Mouse (Mus musculus) layer of hippocampus, adult 18-20 months (tissue): Measurements from ENCODE around the gene Olfr1178. TPM values are rescaled to one million over a fixed set of nuclear protein-coding genes. Genes with fewer than 3 reads are reported as not detected.

Experiments used
- DNase-seq, 2 experiments: peaks; one replicate each; pipeline ENCODE4 v3.0.0; 2022; ENCODE audit warnings: low spot score in 2 of 2
- long read RNA-seq: library from polyadenylated mRNA; stranded (forward); transcript quantifications from one replicate; pipeline ENCODE4 v2.0.0, GENCODE M21; 2021
- total RNA-seq, 2 experiments: library from RNA; stranded (reverse); gene quantifications; 2 replicates each; pipeline ENCODE4 v1.2.3; 2021

Olfr1178 gene
- not detected for total RNA-seq
- long read RNA-seq, result 0 reads

DNA sequence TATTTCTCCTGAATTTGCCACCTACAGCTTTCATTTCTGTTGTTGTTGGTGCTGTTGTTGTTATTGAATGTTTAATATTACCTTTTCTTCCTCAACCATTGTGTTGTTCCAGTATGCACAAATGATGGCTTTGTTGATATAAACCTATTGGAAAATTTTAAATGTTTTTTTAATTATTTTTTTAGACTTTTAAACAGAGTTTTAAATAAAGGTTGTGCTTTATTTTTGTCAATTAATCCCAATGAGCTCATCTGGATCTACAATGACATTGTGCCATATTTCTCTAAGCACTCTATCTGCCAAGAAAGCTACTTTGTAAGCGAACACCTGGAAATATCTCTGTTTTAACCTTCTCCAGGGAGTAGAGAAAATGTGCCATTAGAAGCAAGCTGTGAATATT is at the start of gene Olfr1178:
Gene Olfr1178, plus strand, starts transcription at position 301 of the 400 bp plus-strand sequence.
- DNase-seq, result no peak

DNA sequence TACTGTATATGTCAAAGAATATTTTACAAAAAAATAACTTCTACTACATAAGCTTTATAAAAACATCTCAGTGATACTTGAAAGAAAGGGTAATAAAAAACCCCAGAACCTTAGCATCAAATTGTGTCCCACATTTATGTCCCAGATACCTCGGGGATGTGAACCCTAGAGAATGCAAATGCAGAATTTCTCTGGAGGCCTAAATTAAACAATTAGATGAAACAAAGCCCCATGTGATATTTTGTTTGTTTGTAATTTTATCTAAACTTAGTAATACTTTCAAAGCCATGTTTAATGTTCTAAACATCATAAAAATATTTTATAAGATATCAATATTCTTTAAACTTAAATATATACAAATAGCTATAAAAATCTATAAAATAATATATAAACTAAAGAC is 40.5 kb upstream of the Olfr1178 start, which contains the start of gene Olfr1177-ps:
Gene Olfr1177-ps, minus strand, starts transcription at position 101 of the 400 bp plus-strand sequence.
- DNase-seq, result no peak

DNA sequence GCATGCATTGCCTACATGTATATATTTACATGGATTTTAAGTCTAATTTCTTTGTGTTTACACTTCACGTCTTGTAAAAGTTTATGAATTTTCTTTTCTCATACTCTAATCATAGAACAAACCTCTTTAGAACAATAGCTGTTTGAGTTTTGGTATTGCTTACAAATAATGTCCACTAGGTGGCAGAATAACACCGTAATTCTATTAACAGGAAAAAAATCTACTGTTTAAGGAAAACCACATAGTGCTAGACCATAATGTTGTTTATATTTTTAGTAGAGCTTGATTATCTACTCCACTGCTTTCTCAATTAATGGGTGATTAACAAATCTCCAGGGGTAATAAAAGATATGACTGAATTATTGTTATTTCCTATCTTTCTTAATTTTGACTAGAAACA is 30.6 kb upstream of the Olfr1178 start:
- DNase-seq, result peak in 1 of 2 experiments; percentile 23

DNA sequence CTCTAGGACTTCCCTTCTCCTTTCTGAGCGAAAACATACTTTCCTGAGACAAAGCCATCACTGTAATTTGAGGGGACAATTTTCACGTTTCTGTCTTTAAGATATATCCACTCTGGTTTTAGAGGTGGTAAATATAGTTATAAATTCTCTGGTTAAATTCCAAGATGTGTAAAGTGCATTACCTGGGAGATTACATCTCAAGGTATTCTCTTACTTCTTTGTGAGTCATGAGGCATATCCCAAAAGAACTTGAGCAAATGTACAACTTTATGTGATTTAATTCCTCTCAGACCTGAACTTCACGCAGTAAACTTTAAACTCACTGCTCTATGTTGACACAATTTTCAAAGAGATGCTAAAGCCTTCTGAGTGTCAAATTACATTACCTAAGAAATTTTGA is 19.5 kb downstream of the Olfr1178 start, which contains the start of gene Olfr1179:
Gene Olfr1179, minus strand, starts transcription at position 101 of the 400 bp plus-strand sequence.
- no peak for DNase-seq

DNA sequence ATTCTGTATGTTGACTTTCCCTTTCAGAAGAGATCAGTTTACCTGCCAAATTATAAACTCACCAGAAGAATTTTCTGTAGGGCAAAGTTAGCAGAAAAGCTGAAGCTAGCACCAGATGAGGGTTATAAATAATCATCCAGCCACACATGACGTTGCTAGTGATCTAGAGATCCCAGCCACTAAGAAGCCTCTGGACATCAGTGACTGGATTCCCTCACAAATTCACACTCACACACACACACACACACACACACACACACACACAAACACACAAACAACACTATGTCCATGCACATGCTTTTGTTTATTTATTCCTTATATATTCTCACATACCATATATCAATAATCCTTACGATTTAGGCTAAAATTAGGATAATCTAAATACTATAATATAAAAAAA is 32.2 kb downstream of the Olfr1178 start, which contains the start of gene Olfr1180:
Gene Olfr1180, minus strand, starts transcription at position 101 of the 400 bp plus-strand sequence.
- no peak for DNase-seq

DNA sequence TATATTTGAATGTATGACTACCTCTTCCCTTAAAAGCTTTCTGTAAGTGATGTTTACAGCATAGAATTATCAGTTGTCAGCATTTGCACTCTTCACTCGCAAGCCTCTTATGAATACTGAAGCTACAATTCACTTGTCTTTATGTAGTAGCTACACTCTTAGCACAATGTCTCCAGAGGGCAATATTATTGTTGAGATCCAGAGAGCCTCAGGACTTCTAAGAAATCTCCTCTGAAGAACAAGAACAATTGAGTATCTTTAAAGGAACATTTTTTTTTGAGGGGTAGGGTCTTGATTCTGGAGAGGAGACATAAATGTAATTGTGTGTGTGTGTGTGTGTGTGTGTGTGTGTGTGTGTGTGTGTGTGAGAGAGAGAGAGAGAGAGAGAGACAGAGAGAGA is 39.2 kb downstream of the Olfr1178 start, which contains the start of gene Olfr1181:
Gene Olfr1181, minus strand, starts transcription at position 101 of the 400 bp plus-strand sequence.
- no peak for DNase-seq

DNA sequence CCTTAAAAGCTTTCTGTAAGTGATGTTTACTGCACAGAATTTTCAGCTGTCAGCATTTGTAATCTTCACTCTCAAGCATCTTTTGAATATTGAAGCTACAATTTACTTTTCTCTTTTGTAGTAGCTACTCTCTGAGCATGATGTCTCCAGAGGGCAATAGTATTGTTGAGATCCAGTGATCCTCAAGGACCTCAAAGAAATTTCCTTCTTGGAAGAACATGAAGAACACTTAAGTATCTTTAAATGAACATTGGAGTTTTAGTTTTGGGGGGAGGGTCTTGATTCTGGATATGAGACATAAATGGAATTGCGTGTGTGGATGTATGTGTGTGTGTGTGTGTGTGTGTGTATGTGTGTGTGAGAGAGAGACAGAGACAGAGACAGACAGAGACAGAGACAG is 62.2 kb downstream of the Olfr1178 start, which contains the start of gene Gm13757:
Gene Gm13757, minus strand, starts transcription at position 101 of the 400 bp plus-strand sequence.
- DNase-seq, result no peak

Other genes with a start within 250 kb of the Olfr1178 start
- not detected for gene Olfr1167, start 231.9 kb upstream of the Olfr1178 start, total RNA-seq
- not detected for gene Olfr1168, start 205.2 kb upstream of the Olfr1178 start, total RNA-seq
- not detected for gene Olfr1170, start 158.7 kb upstream of the Olfr1178 start, total RNA-seq
- gene Olfr1173, start 107.2 kb upstream of the Olfr1178 start, total RNA-seq, result not detected
- not detected for gene Olfr1174-ps, start 71.9 kb upstream of the Olfr1178 start, total RNA-seq
- gene Olfr1175-ps, start 59.8 kb upstream of the Olfr1178 start, total RNA-seq, result not detected
- gene Olfr1176, start 50.3 kb upstream of the Olfr1178 start, total RNA-seq, result not detected
- gene Olfr1177-ps, start 40.6 kb upstream of the Olfr1178 start, total RNA-seq, result not detected
- not detected for gene Olfr1179, start 19.4 kb downstream of the Olfr1178 start, total RNA-seq
- gene Olfr1180, start 32.1 kb downstream of the Olfr1178 start, total RNA-seq, result not detected
- not detected for gene Olfr1181, start 39.1 kb downstream of the Olfr1178 start, total RNA-seq
- not detected for gene Gm13757, start 62.1 kb downstream of the Olfr1178 start, total RNA-seq
- not detected for gene Olfr1183, start 67.8 kb downstream of the Olfr1178 start, total RNA-seq
- not detected for gene Olfr1184, start 96.5 kb downstream of the Olfr1178 start, total RNA-seq
- gene Olfr1185-ps1, start 106.3 kb downstream of the Olfr1178 start, total RNA-seq, result not detected
- gene Olfr1186, start 131.5 kb downstream of the Olfr1178 start, total RNA-seq, result not detected
- not detected for gene Olfr1188, start 169.9 kb downstream of the Olfr1178 start, total RNA-seq
- not detected for gene Olfr1189, start 199.4 kb downstream of the Olfr1178 start, total RNA-seq